Mouse (Mus musculus): ENCODE results near the gene Tmco4. TPM values are rescaled to one million over a fixed set of nuclear protein-coding genes. Genes with fewer than 3 reads are reported as not detected.

Gene Tmco4
- polyA plus RNA-seq, 1 experiment from 2014 or later: 1.2 TPM

DNA sequence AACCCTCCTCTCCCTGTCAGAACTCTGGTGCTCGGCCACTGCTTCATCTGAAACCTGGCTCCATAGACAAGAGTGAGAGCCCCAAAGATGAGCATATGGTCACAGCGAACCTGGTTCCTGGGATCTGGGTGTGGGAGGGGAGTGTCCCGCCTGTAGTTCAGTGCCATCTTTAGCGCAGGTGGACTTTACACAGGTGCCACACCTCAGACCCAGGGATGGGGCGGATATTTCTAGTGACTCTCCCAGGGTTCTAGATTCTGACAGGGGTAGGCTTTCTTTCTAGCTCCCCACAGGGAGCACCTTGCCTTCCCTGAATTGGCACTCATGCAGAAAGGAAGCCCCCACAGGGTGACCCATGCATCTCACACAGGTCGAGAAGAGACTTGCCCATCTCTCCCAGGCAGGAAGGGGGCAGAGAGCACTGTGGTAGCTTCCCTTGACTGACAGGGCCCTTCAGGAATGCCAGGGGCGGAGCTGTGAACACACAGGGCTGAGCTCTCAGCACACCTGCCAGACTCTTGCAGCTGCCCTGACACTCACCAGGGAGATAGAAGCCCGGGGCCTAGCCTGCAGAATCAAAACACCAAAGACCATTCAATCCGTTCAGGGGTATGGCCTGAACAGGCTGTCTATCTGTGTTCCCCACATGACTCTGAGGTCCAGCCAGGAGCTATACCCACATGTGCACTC lies 116.4 kb downstream of the Tmco4 start:
- no peak overlapping the region for H3K4me3 ChIP-seq
- no peaks in the 10 kb centered on the region for H3K9me3 ChIP-seq
- peaks cover 61% of the 10 kb centered on the region for H3K27me3 ChIP-seq
- no peak for ATAC-seq (ENCODE audit: low read depth)
- H3K27ac ChIP-seq (replicated peaks): no peak overlapping the region
- H3K4me2 ChIP-seq: no peak overlapping the region
- 0 out of 2 replicates have a peak overlapping the region, but pooled peaks have one; percentile 38 for H3K9ac ChIP-seq
- H3K4me1 ChIP-seq (replicated peaks): peaks cover 40% of the 10 kb centered on the region
- no peaks in the 10 kb centered on the region for H3K36me3 ChIP-seq
- WGBS: 64% methylated on average over 9 of the region's 9 CpGs

DNA sequence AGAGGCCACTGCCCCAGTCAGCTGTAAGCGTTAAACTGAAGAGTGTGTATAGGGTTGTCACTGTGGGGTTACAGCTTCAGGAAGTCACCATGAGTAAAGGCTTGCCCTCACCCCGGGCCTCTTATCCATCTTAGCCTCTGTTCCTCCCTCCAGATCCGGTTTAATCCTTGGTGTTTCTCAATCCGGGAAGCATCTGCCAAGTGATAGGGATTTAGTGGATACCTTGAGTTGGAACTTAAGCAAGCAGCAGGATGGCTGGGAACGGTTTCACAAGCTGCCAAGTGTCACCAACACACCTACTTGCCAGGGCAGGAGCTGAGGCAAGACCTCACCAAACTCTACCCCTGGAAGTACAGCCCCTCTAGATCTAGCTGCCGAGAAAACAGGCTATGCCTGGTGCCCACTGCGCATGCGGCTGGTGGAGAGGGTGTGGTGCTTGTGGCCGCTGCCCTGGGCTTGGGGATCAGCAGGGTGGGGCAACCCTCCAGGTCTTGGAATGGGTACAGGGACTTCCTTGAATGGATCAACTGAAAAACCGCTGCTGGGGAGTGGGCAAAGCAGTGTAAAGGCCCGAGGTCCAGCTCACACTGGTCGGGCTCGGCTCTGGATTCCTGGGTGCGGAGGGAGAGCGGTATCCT lies 117.7 kb downstream of the Tmco4 start:
- peak overlapping the region; percentile 85 for H3K27ac ChIP-seq (replicated peaks)
- no peak for ATAC-seq (ENCODE audit: low read depth)
- H3K9ac ChIP-seq: 0 out of 2 replicates have a peak overlapping the region, but pooled peaks have one; percentile 32
- H3K4me2 ChIP-seq: peak overlapping the region; percentile 92
- no peaks in the 10 kb centered on the region; the same call in 1 of the 2 replicates for H3K9me3 ChIP-seq
- WGBS: 71% methylated on average over 15 of the region's 15 CpGs
- H3K36me3 ChIP-seq: no peaks in the 10 kb centered on the region
- H3K27me3 ChIP-seq: peaks cover 63% of the 10 kb centered on the region
- H3K4me3 ChIP-seq: peak overlapping the region; percentile 64
- peaks cover 42% of the 10 kb centered on the region for H3K4me1 ChIP-seq (replicated peaks)

DNA sequence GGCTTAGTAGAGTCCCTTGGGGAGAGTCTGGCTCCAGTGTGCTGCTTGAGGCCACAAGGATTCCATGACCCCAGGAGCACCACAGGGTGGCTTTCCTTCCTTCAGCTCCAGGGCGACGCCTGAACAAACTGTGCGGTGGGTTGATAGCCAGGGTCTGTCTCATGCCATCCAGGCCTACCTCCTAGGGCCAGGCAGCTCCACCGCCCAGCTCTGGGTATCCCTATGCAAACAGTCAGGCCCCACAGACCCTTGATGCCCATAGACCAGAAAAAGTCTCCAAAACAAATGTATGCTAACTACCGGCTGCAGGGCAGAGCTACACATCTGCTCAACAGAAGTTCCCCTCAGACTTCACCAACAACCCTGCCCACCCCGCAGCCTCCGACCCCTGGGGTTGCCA lies 118.4 kb downstream of the Tmco4 start:
- 23% methylated on average over 7 of the region's 7 CpGs for WGBS
- Histone ChIP-seq H3K27ac (replicated peaks) (peak overlapping the region; percentile 85), H3K4me3 (peak overlapping the region; percentile 64), H3K9me3 (no peaks in the 10 kb centered on the region; the same call in 1 of the 2 replicates), H3K9ac (peak overlapping the region; percentile 81), H3K4me2 (peak overlapping the region; percentile 92), H3K36me3 (no peaks in the 10 kb centered on the region), H3K27me3 (peaks cover 62% of the 10 kb centered on the region), H3K4me1 (replicated peaks) (peaks cover 45% of the 10 kb centered on the region)
- ATAC-seq (ENCODE audit: low read depth): peak; percentile 21; the same call in 1 of the 2 replicates

DNA sequence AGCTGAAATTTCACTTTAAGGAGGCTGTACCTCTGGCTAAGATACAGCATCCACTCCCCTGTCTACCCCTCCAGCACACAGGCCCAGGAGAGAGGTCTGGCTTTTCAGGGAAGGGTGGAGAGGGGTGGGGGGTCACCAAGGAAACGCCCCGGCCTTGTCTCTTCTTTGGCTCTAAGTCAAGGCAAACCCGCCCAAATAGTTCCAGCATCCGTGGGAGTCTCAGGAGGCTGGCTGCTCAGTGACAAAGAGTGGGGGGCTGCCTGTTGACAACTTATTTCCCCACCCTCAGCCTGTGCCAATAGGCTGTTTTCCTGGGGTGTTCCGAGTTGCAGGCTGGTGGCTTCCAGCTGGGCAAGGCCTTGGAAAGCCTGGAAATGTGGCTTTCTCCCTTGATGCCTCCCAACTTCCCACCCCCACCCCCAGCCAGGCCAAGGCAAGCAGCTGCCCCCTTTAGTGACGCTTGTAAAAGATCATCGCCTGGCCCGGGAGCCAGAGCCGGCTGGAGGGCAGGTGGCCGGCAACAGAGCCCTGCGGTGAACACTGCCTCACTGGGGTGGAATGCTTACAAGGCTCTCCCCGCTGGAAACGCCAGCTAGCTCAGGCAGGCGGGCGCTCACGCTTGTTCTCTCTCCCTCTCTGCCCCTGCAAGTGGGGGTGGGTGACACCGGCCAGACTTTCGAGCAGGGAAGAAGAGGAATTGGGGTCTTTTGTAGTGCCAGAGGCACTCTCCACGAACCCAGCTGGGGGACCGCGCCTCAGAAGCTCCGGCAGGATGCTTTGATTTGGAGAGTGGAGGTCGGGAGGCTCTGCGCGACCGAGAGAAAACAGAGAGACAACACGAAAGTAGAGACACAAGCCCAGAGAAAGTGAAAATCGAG lies 119.0 kb downstream of the Tmco4 start:
- Histone ChIP-seq H3K27ac (replicated peaks) (peak overlapping the region; percentile 85), H3K4me1 (replicated peaks) (peaks cover 45% of the 10 kb centered on the region), H3K4me2 (peak overlapping the region; percentile 92), H3K27me3 (peaks cover 62% of the 10 kb centered on the region), H3K9ac (peak overlapping the region; percentile 81), H3K36me3 (no peaks in the 10 kb centered on the region), H3K9me3 (no peaks in the 10 kb centered on the region; the same call in 1 of the 2 replicates), H3K4me3 (peak overlapping the region; percentile 64)
- ATAC-seq (ENCODE audit: low read depth): peak; percentile 78
- WGBS: 2% methylated on average over 28 of the region's 28 CpGs

DNA sequence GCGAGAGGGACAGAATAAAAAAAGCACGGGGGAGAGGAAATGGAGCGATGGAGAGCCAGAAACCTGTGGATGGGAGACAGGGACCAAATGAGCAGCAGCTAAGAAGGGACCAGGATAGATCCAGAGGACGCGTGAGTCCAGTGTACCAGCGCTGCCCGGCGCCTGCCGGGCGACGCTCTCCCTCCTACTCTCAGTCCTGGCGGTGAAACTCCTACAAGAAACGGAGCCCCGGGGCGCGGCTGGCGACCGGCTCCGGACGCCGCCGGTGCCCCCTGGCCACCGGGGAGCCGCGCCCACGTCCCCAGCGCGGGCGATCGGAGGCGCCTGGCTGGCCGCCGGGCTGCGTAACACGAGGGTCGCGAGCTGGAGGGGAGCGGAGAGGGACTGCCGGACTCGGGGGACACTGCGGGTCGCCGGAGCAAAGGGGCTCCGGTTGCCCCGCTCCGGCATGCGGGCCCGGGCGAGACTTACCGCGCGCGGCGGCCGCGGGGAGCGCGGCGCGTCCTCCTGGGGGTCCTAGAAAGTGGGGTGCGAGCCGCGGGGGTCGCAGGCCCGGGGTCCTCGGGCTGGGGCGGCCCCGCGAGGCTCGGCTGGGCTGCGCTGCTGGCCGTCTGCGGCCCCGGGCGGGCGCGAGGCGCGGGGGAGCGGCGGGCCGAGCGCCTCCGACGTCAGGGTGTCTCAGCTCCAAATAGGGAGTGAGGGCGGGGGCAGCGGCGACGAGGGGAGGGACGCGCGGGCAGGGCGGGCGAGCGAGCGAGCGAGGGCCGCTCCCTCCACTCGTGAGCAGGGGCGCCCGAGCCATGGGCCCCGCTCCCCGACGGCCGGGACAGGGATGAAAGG lies 119.9 kb downstream of the Tmco4 start, which contains the start of gene Nbl1:
Gene Nbl1, minus strand, starts transcription at position 638 of the 840 bp plus-strand sequence.
- Histone ChIP-seq H3K4me2 (peak within 1 kb of the TSS; percentile 92), H3K36me3 (no peaks in the 10 kb centered on the region), H3K9me3 (no peaks in the 10 kb centered on the region; the same call in 1 of the 2 replicates), H3K4me1 (replicated peaks) (peaks cover 45% of the 10 kb centered on the region), H3K9ac (peak within 1 kb of the TSS; percentile 81), H3K4me3 (peak within 1 kb of the TSS; percentile 64), H3K27me3 (peaks cover 62% of the 10 kb centered on the region), H3K27ac (replicated peaks) (peak within 1 kb of the TSS; percentile 85)
- under 1% methylated on average over 82 of the region's 105 CpGs for WGBS
- no peak for ATAC-seq (ENCODE audit: low read depth)

DNA sequence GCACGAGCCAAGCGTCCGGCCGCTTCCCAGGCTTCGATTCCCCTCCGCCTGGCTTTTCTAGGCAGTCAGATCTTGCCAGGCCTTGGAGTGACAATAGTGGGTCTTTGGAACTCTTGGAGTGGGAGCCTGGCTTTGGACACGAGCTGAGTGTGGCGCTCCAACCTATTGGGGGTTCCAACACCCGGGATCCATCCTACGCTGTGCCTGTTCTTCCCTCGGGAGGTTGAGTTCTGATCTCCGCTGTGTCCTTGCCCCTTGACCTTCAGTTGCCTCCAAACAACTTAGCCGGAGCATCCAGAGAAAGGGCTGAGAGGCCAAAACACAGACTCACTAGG lies 120.5 kb downstream of the Tmco4 start:
- peak overlapping the region; percentile 81 for H3K9ac ChIP-seq
- peak overlapping the region; percentile 92 for H3K4me2 ChIP-seq
- 18% methylated on average over 13 of the region's 13 CpGs for WGBS
- H3K9me3 ChIP-seq: no peaks in the 10 kb centered on the region; the same call in 1 of the 2 replicates
- peak overlapping the region; percentile 85; the same call in 1 of the 2 replicates for H3K27ac ChIP-seq (replicated peaks)
- no peak for ATAC-seq (ENCODE audit: low read depth)
- H3K4me3 ChIP-seq: peak overlapping the region; percentile 64
- H3K36me3 ChIP-seq: no peaks in the 10 kb centered on the region
- peaks cover 62% of the 10 kb centered on the region for H3K27me3 ChIP-seq
- peaks cover 45% of the 10 kb centered on the region for H3K4me1 ChIP-seq (replicated peaks)

DNA sequence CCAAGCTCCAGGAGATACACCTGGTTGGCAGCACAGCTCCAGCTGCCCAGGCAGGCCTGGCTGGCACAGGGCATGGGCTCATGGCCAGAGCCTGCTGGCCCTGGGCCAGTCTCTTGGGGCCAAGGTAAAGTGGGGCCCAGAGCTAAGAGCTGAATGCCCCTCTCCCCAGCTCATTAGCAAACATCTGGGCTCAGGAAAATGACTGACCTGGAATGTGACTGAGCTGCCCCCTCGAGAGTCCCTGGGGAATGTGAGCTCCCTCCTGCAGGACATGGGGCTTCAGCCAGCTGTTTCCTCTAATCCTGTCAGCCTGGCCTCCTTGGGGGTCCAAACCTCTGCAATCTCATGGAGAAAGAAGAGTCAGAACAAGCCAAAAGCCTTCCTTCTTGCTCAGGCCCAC lies 122.7 kb downstream of the Tmco4 start:
- peaks cover 48% of the 10 kb centered on the region for H3K27me3 ChIP-seq
- no peak overlapping the region for H3K4me3 ChIP-seq
- WGBS: 50% methylated on average over 1 of the region's 1 CpGs
- no peaks in the 10 kb centered on the region for H3K36me3 ChIP-seq
- no peak for ATAC-seq (ENCODE audit: low read depth)
- H3K4me1 ChIP-seq (replicated peaks): peaks cover 35% of the 10 kb centered on the region
- no peak overlapping the region for H3K4me2 ChIP-seq
- H3K9me3 ChIP-seq: no peaks in the 10 kb centered on the region; the same call in 1 of the 2 replicates
- no peak overlapping the region for H3K27ac ChIP-seq (replicated peaks)
- H3K9ac ChIP-seq: no peak overlapping the region

DNA sequence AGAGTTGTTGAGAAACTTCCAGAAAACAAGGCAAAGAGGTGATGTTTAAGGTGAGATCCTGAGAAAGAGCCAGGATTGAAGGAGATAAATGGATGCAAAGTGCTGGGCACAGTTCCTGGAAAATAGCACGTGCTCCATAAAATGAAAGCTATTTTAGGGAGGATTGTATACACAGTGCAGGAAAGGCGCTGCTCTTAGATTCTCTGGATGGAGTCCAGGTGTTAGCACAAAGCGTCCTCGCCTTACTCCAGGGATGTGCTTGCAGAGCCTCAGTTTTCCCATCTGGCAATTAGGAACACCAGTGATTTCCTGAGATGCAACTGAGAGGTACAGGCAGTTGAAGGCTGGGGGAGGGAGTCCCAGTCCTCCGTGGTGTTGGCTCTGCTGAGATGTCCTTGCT lies 123.5 kb downstream of the Tmco4 start:
- no peak overlapping the region for H3K4me3 ChIP-seq
- no peak overlapping the region for H3K27ac ChIP-seq (replicated peaks)
- H3K27me3 ChIP-seq: peaks cover 40% of the 10 kb centered on the region
- ATAC-seq (ENCODE audit: low read depth): no peak
- no peaks in the 10 kb centered on the region for H3K36me3 ChIP-seq
- WGBS: 76% methylated on average over 5 of the region's 5 CpGs
- peaks cover 27% of the 10 kb centered on the region for H3K4me1 ChIP-seq (replicated peaks)
- H3K4me2 ChIP-seq: no peak overlapping the region
- no peak overlapping the region for H3K9ac ChIP-seq
- no peaks in the 10 kb centered on the region; the same call in 1 of the 2 replicates for H3K9me3 ChIP-seq

DNA sequence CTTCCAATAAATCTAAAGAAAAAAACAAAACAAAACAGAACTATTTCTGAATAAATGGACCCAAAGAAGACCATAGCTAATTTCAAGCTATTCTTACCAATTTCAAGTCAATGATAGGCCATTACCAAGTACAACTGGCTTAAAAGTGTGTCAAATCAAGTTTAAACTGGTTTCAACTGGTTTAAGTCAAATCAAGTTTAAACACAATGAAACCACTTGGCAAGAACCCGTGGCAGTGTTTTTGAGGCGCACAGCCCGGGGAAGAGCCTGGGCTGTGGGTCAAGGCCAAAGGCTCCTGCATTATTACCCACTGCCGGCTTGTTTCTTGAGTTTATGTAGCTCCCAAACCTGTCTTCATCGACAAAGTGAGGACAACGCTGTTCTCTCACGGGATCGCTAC lies 127.6 kb downstream of the Tmco4 start:
- no peak for ATAC-seq (ENCODE audit: low read depth)
- Histone ChIP-seq H3K36me3 (peaks cover 24% of the 10 kb centered on the region), H3K27ac (replicated peaks) (no peak overlapping the region), H3K4me1 (replicated peaks) (peaks cover 38% of the 10 kb centered on the region), H3K9ac (no peak overlapping the region), H3K27me3 (peaks cover under 1% of the 10 kb centered on the region; the same call in 1 of the 2 replicates), H3K4me3 (no peak overlapping the region), H3K9me3 (no peaks in the 10 kb centered on the region), H3K4me2 (no peak overlapping the region)
- 87% methylated on average over 8 of the region's 8 CpGs for WGBS

DNA sequence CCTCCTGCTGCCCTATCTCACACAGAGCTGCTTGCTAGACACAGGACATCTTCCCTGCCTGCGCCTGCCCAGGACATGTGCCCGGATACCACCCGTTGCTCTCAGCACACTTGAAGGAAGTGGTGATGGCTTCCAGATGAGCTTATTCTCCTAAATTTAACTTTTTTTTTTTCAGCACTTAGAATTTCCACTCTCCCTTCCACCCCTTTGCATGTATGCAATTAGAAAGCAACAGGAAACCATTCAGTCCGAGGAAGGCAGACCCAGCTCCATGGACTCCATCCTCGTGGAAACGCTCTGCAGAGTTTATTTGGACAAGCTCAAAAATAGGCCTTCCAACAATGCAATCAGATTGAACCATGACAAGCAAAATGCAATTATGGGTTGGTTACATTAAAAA lies 128.9 kb downstream of the Tmco4 start:
- Histone ChIP-seq H3K36me3 (peaks cover 24% of the 10 kb centered on the region), H3K4me2 (no peak overlapping the region), H3K4me3 (no peak overlapping the region), H3K4me1 (replicated peaks) (peaks cover 38% of the 10 kb centered on the region), H3K9me3 (no peaks in the 10 kb centered on the region), H3K27ac (replicated peaks) (peak overlapping the region; percentile 33; the same call in 1 of the 2 replicates), H3K27me3 (no peaks in the 10 kb centered on the region), H3K9ac (no peak overlapping the region)
- 82% methylated on average over 6 of the region's 6 CpGs for WGBS
- ATAC-seq (ENCODE audit: low read depth): no peak

DNA sequence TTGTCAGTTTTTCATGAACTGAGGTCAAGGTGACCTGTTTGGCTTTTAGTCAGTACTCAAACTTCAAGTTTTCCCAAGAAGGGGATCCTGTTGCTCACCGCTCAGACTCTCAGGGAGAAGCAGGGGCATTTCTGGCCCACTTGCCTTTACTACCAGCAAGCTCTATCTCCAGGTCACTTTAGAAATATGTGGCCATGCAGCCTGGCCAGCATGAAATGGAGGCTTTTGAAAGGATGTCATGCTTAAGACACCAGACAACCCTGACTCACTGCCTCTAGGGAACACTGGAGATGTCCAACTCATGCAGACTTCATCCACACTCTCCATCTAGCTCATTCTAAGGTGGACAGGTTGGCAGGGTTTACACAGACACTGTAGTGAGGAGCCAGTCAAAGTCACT lies 132.8 kb downstream of the Tmco4 start:
- Histone ChIP-seq H3K27me3 (no peaks in the 10 kb centered on the region), H3K9me3 (no peaks in the 10 kb centered on the region), H3K36me3 (peaks cover 24% of the 10 kb centered on the region), H3K4me2 (no peak overlapping the region), H3K4me3 (no peak overlapping the region), H3K27ac (replicated peaks) (peak overlapping the region; percentile 19; the same call in 1 of the 2 replicates), H3K9ac (no peak overlapping the region), H3K4me1 (replicated peaks) (peaks cover 38% of the 10 kb centered on the region)
- ATAC-seq (ENCODE audit: low read depth): no peak
- WGBS: 100% methylated on average over 1 of the region's 1 CpGs

All from neural tube, embryonic 13.5 days (tissue).